Mouse (Mus musculus): Measurements from ENCODE around the gene Tmem82.

- TF ChIP-seq GATA1 (IDR thresholded peaks at IDR 0.05; ENCODE audit: borderline replicate concordance, low read length) (no peak), CTCF (IDR thresholded peaks at IDR 0.05; ENCODE audit: low read depth, low read length) (no peak), GATA2 (IDR thresholded peaks at IDR 0.05; ENCODE audit: borderline replicate concordance, low read depth, low read length) (no peak), TAL1 (conservative IDR thresholded peaks at IDR 0.05; ENCODE audit: low read depth, low read length) (no peak)
Measured at GRCm38 (mm10) chr4:141604493-141604892, 13.9 kb downstream of the Tmem82 start.
